ENCODE assay signal across 35 mouse cellular contexts in the genomic region with DNA sequence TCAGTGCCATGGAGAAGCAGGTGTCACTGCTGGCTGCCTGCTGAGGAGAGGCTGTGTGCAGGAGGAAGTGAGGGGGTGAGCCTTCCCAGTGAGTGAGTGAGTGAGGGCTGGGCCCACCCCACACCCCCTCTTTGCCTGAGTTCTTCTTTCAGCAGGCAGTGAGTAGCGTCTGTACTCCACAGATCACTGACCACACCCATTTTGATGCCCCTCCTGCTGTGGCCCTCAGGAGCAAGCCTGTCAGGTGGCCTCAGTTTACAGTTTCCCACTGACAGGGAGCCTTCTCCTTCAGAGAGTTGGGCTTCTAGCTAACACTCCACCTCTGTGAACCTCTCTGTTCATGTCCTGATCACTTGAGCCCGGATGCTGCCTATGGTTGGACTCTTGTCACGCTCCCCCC.
"Had no signal": no experiment of that assay in that cellular context is flagged by ENCODE, and none has a peak within 500 bp of the region (broad histone marks: within the 10 kb centered on the region; RNA-seq: fewer than 3 reads in every experiment).

No protein-coding gene starts in this region.

- H3K4me1 ChIP-seq: hindbrain, embryonic 15.5 days had no signal

- H3K9ac ChIP-seq: heart, embryonic 12.5 days; heart, embryonic 13.5 days; heart, embryonic 15.5 days; hindbrain, embryonic 12.5 days; hindbrain, embryonic 13.5 days; hindbrain, embryonic 14.5 days; hindbrain, embryonic 15.5 days; intestine, embryonic 15.5 days; kidney, embryonic 15.5 days had no signal

- H3K4me3 ChIP-seq: heart, embryonic 10.5 days; heart, embryonic 12.5 days; heart, embryonic 13.5 days; heart, embryonic 15.5 days; hindbrain, embryonic 10.5 days; hindbrain, embryonic 12.5 days; hindbrain, embryonic 13.5 days; hindbrain, embryonic 15.5 days; intestine, embryonic 15.5 days; kidney, embryonic 15.5 days; layer of hippocampus, adult 2 months; left cerebral cortex, adult 2 months had no signal

- DNase-seq: heart, postnatal 10 days; heart, postnatal 14 days; heart, postnatal 36 days; heart, postnatal 4 days; kidney, adult 11 months; kidney, adult 18-20 months; kidney, adult 8-10 months; kidney, adult 9 months; kidney, postnatal 10 days; kidney, postnatal 14 days; kidney, postnatal 25 days; kidney, postnatal 36 days; kidney, postnatal 4 days; layer of hippocampus, adult 9-11 months; layer of hippocampus, postnatal 36 days had no signal

- ATAC-seq: hindbrain, embryonic 16.5 days; hindbrain, postnatal 0 days; inflammation-experienced regulatory T-cells, adult 6 months; intestine, embryonic 15.5 days; intestine, embryonic 16.5 days; intestine, postnatal 0 days had no signal

- H3K27me3 ChIP-seq: heart, embryonic 12.5 days; heart, embryonic 13.5 days; heart, embryonic 15.5 days; hindbrain, embryonic 12.5 days; hindbrain, embryonic 13.5 days; hindbrain, embryonic 15.5 days; intestine, embryonic 15.5 days; kidney, embryonic 15.5 days had no signal

- H3K9me3 ChIP-seq: heart, embryonic 15.5 days; hindbrain, embryonic 13.5 days; hindbrain, embryonic 15.5 days; intestine, embryonic 15.5 days; kidney, embryonic 15.5 days had no signal

- H3K27ac ChIP-seq: heart, embryonic 10.5 days; heart, embryonic 13.5 days; heart, embryonic 15.5 days; hindbrain, embryonic 10.5 days; hindbrain, embryonic 12.5 days; hindbrain, embryonic 13.5 days; hindbrain, embryonic 14.5 days; hindbrain, embryonic 15.5 days; hindbrain, postnatal 0 days; intestine, embryonic 15.5 days; kidney, embryonic 15.5 days; kidney, postnatal 0 days; layer of hippocampus, adult 2 months; left cerebral cortex, adult 2 months had no signal

- H3K36me3 ChIP-seq: heart, embryonic 15.5 days; hindbrain, embryonic 15.5 days; intestine, embryonic 15.5 days; kidney, embryonic 15.5 days had no signal

- H3K4me2 ChIP-seq: heart, embryonic 11.5 days; heart, embryonic 12.5 days; heart, embryonic 13.5 days; heart, embryonic 15.5 days; hindbrain, embryonic 12.5 days; hindbrain, embryonic 13.5 days; hindbrain, embryonic 14.5 days; hindbrain, embryonic 15.5 days; intestine, embryonic 15.5 days; kidney, embryonic 15.5 days had no signal
